ENCODE assay signal across 8 mouse cellular contexts in the genomic region with DNA sequence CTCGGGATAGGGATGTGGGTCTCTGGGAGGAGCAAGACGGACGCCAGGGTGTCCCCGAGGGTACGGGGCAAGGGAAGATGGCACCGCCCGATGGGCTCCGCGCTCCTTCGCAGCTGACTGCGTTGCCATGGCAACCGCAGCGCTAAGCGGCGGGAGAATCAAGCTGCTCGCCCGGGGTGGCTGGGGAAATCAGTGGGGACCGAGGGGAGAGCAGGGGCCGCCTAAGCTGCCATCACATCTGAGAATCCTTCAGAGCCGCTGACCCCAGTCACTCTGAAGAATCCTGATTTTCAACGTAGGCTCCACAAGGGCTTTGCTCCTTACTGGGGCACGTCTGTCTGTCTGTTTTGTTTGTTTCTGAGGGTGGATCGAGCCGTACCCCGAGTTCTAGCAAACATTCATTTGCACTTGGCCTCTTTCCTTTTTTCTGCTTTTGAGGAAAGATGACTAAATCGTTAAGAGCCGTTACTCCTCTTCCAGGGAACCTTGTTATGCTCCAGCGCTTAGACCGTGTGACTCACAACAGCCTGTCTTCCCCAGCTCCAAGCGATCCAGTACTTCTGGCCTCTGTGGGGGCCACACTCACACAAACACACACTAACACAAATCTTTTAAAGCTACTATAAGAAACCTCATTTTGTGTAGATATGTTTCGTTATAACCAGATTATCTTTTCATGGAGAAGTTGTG. TPM values are rescaled to one million over a fixed set of nuclear protein-coding genes. Genes with fewer than 3 reads are reported as not detected.
DNase-seq lines count a peak whose midpoint lies in the region; ATAC-seq and TF ChIP-seq lines count a peak whose summit lies in the region.

No protein-coding gene starts in this region.

- DNase-seq in left cerebral cortex, adult 2 months (ENCODE audit: extremely low spot score in 1 of 2, low spot score in 2 of 2) = no peak
- no peak for DNase-seq in left cerebral cortex, adult 11 months (ENCODE audit: low spot score)
- peak; percentile 28 for DNase-seq in c-Kit-negative CD71-positive TER-119-positive erythroid progenitor cells, embryonic 14.5 days (ENCODE audit: low read depth, low spot score)
- DNase-seq in embryo, embryonic 11 days = no peak
- DNase-seq in natural killer cell, adult 2 months (ENCODE audit: low spot score in 2 of 2) = no peak
- DNase-seq in urinary bladder, adult 2 months (ENCODE audit: low spot score) = no peak

- peaks cover 22% of the 10 kb centered on the region for H3K36me3 ChIP-seq in hindbrain, embryonic 16.5 days (ENCODE audit: control insufficient read depth, insufficient read depth, low read length)
- H3K36me3 ChIP-seq in midbrain, embryonic 16.5 days (ENCODE audit: control insufficient read depth, insufficient read depth, low read length) = peaks cover 13% of the 10 kb centered on the region

- intact Hi-C loops in left cerebral cortex, adult 2 months (cut with DNase I) = loop anchor here (1.0 to 10.0 kb wide), 3 partner anchors 32 to 604 kb away; partner anchors contain the start of gene Endov

- peak overlapping the region; percentile 87 for H3K4me3 ChIP-seq in left cerebral cortex, adult 2 months
- H3K4me3 ChIP-seq in hindbrain, embryonic 16.5 days (ENCODE audit: low read length) = peak overlapping the region; percentile 94
- peak overlapping the region; percentile 65 for H3K4me3 ChIP-seq in midbrain, embryonic 16.5 days (ENCODE audit: low read depth, low read length)

- H3K9ac ChIP-seq in hindbrain, embryonic 16.5 days (ENCODE audit: low read depth, low read length) = peak overlapping the region; percentile 93
- peak overlapping the region; percentile 78 for H3K9ac ChIP-seq in midbrain, embryonic 16.5 days (ENCODE audit: low read depth, low read length)

- under 1% methylated on average over 31 of the region's 31 CpGs for WGBS in hindbrain, embryonic 16.5 days
- 1% methylated on average over 31 of the region's 31 CpGs for whole genome bisulfite sequencing in midbrain, embryonic 16.5 days

- peaks cover 19% of the 10 kb centered on the region for H3K4me1 ChIP-seq in hindbrain, embryonic 16.5 days (ENCODE audit: control insufficient read depth, insufficient read depth, low read depth, low read length)
- peaks cover 13% of the 10 kb centered on the region for H3K4me1 ChIP-seq in midbrain, embryonic 16.5 days (ENCODE audit: control insufficient read depth, insufficient read depth, low read length)

- ATAC-seq in hindbrain, embryonic 16.5 days = no peak; the same call in 1 of the 2 replicates
- no peak for ATAC-seq in midbrain, embryonic 16.5 days

- H3K4me2 ChIP-seq in hindbrain, embryonic 16.5 days (ENCODE audit: low read length) = peak overlapping the region; percentile 87
- peak overlapping the region; percentile 88 for H3K4me2 ChIP-seq in midbrain, embryonic 16.5 days (ENCODE audit: low read length)

- peak overlapping the region; percentile 98 for H3K27ac ChIP-seq in left cerebral cortex, adult 2 months
- H3K27ac ChIP-seq in hindbrain, embryonic 16.5 days (ENCODE audit: low read depth, low read length) = peak overlapping the region; percentile 98
- H3K27ac ChIP-seq in midbrain, embryonic 16.5 days (ENCODE audit: low read length) = peak overlapping the region; percentile 99

- H3K9me3 ChIP-seq in hindbrain, embryonic 16.5 days (ENCODE audit: control insufficient read depth, low read length) = no peaks in the 10 kb centered on the region
- no peaks in the 10 kb centered on the region for H3K9me3 ChIP-seq in midbrain, embryonic 16.5 days (replicated peaks; ENCODE audit: control insufficient read depth, low read length, poor library complexity, severe bottlenecking)

- H3K27me3 ChIP-seq in hindbrain, embryonic 16.5 days (replicated peaks; ENCODE audit: control insufficient read depth, insufficient read depth, low read length) = no peaks in the 10 kb centered on the region
- H3K27me3 ChIP-seq in midbrain, embryonic 16.5 days (ENCODE audit: control insufficient read depth, insufficient read depth, low read depth, low read length) = 0 out of 2 replicates have a peak, but pooled peaks cover 2% of the 10 kb centered on the region

- no peak for TF ChIP-seq CTCF in left cerebral cortex, adult 2 months (IDR thresholded peaks at IDR 0.05)

RNA-seq across cellular contexts. Expression of gene Eif4a3, which starts 0.5 kb away (rescaled TPM):
- 10 to 100 TPM; 68.7 to 78.6 TPM for total RNA-seq in left cerebral cortex, adult 2 months (2021)
- polyA plus RNA-seq in hindbrain, embryonic 16.5 days (2015; fragmentation: Nextera tagmentation; extraction: Ambion mirVana) = 241 and 243 TPM in 2 replicates
- 228 and 237 TPM in 2 replicates for polyA plus RNA-seq in midbrain, embryonic 16.5 days (2015; fragmentation: Nextera tagmentation; extraction: Ambion mirVana)
- 106 and 121 TPM in 2 replicates for polyA plus RNA-seq in urinary bladder, adult 2 months (2012; rRNA removed)

RNA-seq across cellular contexts. Expression of gene Card14, which starts 7.2 kb away (rescaled TPM):
- total RNA-seq in left cerebral cortex, adult 2 months (2021) = under 1 TPM; 0.19 to 0.27 TPM
- 0.50 and 0.55 TPM in 2 replicates for polyA plus RNA-seq in hindbrain, embryonic 16.5 days (2015; fragmentation: Nextera tagmentation; extraction: Ambion mirVana)
- 0.29 and 0.38 TPM in 2 replicates for polyA plus RNA-seq in midbrain, embryonic 16.5 days (2015; fragmentation: Nextera tagmentation; extraction: Ambion mirVana)
- 4.7 and 5.0 TPM in 2 replicates for polyA plus RNA-seq in urinary bladder, adult 2 months (2012; rRNA removed)

RNA-seq across cellular contexts. Expression of gene Gaa, which starts 32.7 kb away (rescaled TPM):
- total RNA-seq in left cerebral cortex, adult 2 months (2021) = 100 to 1,000 TPM; 241 to 268 TPM
- polyA plus RNA-seq in hindbrain, embryonic 16.5 days (2015; fragmentation: Nextera tagmentation; extraction: Ambion mirVana) = 121 and 131 TPM in 2 replicates
- polyA plus RNA-seq in midbrain, embryonic 16.5 days (2015; fragmentation: Nextera tagmentation; extraction: Ambion mirVana) = 102 and 120 TPM in 2 replicates
- 95.0 and 113 TPM in 2 replicates for polyA plus RNA-seq in urinary bladder, adult 2 months (2012; rRNA removed)

RNA-seq across cellular contexts. Expression of gene Sgsh, which starts 54.9 kb away (rescaled TPM):
- 1 to 10 TPM; 4.6 to 5.0 TPM for total RNA-seq in left cerebral cortex, adult 2 months (2021)
- 3.6 and 5.2 TPM in 2 replicates for polyA plus RNA-seq in hindbrain, embryonic 16.5 days (2015; fragmentation: Nextera tagmentation; extraction: Ambion mirVana)
- polyA plus RNA-seq in midbrain, embryonic 16.5 days (2015; fragmentation: Nextera tagmentation; extraction: Ambion mirVana) = 4.1 and 4.7 TPM in 2 replicates
- polyA plus RNA-seq in urinary bladder, adult 2 months (2012; rRNA removed) = 8.2 and 11.6 TPM in 2 replicates

RNA-seq across cellular contexts. Expression of gene Slc26a11, which starts 55.0 kb away (rescaled TPM):
- 1 to 10 TPM; 3.9 TPM for total RNA-seq in left cerebral cortex, adult 2 months (2021)
- 7.5 and 8.0 TPM in 2 replicates for polyA plus RNA-seq in hindbrain, embryonic 16.5 days (2015; fragmentation: Nextera tagmentation; extraction: Ambion mirVana)
- polyA plus RNA-seq in midbrain, embryonic 16.5 days (2015; fragmentation: Nextera tagmentation; extraction: Ambion mirVana) = 7.5 and 7.9 TPM in 2 replicates
- 10.0 and 11.7 TPM in 2 replicates for polyA plus RNA-seq in urinary bladder, adult 2 months (2012; rRNA removed)
